In the genomic region with DNA sequence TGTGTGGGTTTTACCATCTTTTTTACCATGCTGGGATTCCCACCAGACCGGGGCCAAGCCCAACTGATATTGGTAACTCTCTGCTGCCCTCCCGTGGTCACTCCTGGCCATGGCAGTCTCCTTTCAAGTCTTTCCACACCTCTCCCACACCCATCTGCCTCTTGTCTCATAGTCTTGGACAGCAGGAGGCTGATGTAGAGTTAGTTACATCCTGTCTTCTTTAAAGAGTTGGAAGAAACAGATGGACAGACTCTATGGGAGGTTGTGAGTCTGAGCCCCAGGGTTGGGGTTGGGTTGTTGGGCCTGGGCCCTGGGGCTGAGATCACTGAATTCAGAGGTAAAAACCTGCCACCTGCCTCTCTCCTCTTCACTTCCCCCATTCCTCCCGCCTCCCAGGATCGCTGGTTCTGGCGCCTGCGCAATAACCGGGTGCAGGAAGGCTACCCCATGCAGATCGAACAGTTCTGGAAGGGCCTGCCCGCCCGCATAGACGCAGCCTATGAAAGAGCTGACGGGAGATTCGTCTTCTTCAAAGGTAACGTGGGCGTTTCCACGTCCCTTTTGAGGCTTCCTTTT, we compare ENCODE assay signal across 8 mouse cellular contexts. TPM values are rescaled to one million over a fixed set of nuclear protein-coding genes. Genes with fewer than 3 reads are reported as not detected.
DNase-seq lines count a peak whose midpoint lies in the region.

No protein-coding gene starts in this region.

- intact Hi-C loops in heart, postnatal 25 days (cut with DNase I): loop anchor here (5.0 kb wide), 1 partner anchor 115 kb away; no protein-coding TSS in a partner anchor

- DNase-seq in heart, adult 11 months: peak; percentile 92
- DNase-seq in heart, postnatal 25 days (ENCODE audit: low spot score): no peak
- DNase-seq in R1 (ENCODE audit: low read depth, low spot score): peak; percentile 94
- peak; percentile 95 to 97 for DNase-seq in cerebellum, postnatal 14 days
- peak; percentile 65 to 73 for DNase-seq in gastrocnemius, adult 8-10 months (ENCODE audit: low spot score in 2 of 2)
- DNase-seq in layer of hippocampus, adult 9-10 months (ENCODE audit: low spot score): peak; percentile 84
- peak; percentile 84 for DNase-seq in lung, postnatal 14 days
- peak; percentile 69 for DNase-seq in spleen, adult 12 weeks (ENCODE audit: low spot score)

RNA-seq across cellular contexts. Expression of a gene that starts 7.3 kb away (rescaled TPM):
- 10 to 100 TPM; 24.8 to 25.7 TPM for total RNA-seq in heart, postnatal 25 days (2021)
- total RNA-seq in gastrocnemius, adult 8-10 months (2022): 10 to 100 TPM; 23.2 to 31.3 (median 27.6) TPM

RNA-seq across cellular contexts. Expression of a gene that starts 14.8 kb away (rescaled TPM):
- total RNA-seq in heart, postnatal 25 days (2021): 10 to 100 TPM; 51.1 to 52.0 TPM
- 10 to 100 TPM; 44.3 to 49.9 (median 48.6) TPM for total RNA-seq in gastrocnemius, adult 8-10 months (2022)

RNA-seq across cellular contexts. Expression of a gene that starts 22.7 kb away (rescaled TPM):
- not detected for total RNA-seq in heart, postnatal 25 days (2021)
- not detected for total RNA-seq in gastrocnemius, adult 8-10 months (2022)

RNA-seq across cellular contexts. Expression of a gene that starts 36.8 kb away (rescaled TPM):
- total RNA-seq in heart, postnatal 25 days (2021): under 1 TPM in 1 of 2 experiments, not detected in 1; 0.08 TPM
- total RNA-seq in gastrocnemius, adult 8-10 months (2022): not detected
